Mouse (Mus musculus) heart, postnatal 0 days (tissue): ENCODE results near the gene Krtap12-1.

ENCODE experiments used
- CTCF ChIP-seq: IDR thresholded peaks from 2 replicates; pipeline ENCODE4 v1.5.1; 2016; ENCODE audit warnings: antibody characterized with exemption, control low read depth, low read depth
- EP300 ChIP-seq: IDR thresholded peaks from 2 replicates; pipeline ENCODE4 v1.6.1; 2016; ENCODE audit warnings: antibody characterized with exemption, low read depth

GRCm38 (mm10) chr10:77697133-77697532, 23.3 kb upstream of the Krtap12-1 start, which contains the start of gene Gm9508:
- no peak for TF ChIP-seq CTCF
- no peak for TF ChIP-seq EP300
